Mouse (Mus musculus) kidney, adult 2 months (tissue): Measurements from ENCODE around the gene Lrrc4c.

Experiments
- CTCF ChIP-seq: fragments of 200-500 bp; conservative IDR thresholded peaks from 2 replicates; pipeline ENCODE4 v1.5.1; 2011; ENCODE audit warnings: low read depth, mild to moderate bottlenecking, control low read depth, low read length, moderate library complexity, mixed read lengths; ENCODE audit not compliant: insufficient read depth, insufficient read length
- POLR2A ChIP-seq: fragments of 200-500 bp; IDR thresholded peaks from one replicate; pipeline ENCODE4 v1.6.1; 2011; ENCODE audit warnings: low read depth, low read length, control low read depth

DNA sequence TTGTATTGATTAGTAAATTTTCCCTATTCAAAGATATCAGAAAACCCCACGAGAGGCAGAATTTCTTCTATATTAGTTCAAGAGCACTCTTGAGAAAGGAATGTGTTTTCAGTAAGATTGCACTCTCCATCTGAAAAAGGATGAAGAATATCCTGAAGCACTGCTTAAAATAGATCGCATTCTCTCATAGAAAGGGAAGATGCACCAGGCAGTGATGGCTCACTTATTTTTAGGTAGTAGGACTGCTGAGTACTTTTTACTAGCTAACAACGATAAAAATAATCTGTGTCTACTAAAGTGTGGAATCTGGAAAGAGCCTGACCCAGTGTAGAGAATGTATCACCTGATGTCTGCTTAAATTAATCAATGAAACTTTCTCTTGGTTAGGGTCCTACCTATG, 820.5 kb downstream of the Lrrc4c start:
- TF ChIP-seq POLR2A (no peak), CTCF (no peak)
